ENCODE assay signal across 8 mouse cellular contexts in genomic region chr8:58146961-58147360, GRCm38 (mm10).
DNase-seq lines count a peak whose midpoint lies in the region; ATAC-seq and TF ChIP-seq lines count a peak whose summit lies in the region.

No protein-coding gene starts in this region.

- H3K4me3 ChIP-seq in kidney, adult 2 months (ENCODE audit: insufficient read depth, low read depth, low read length) = no peak overlapping the region
- H3K4me3 ChIP-seq in kidney, embryonic 14.5 days (ENCODE audit: low read length) = no peak overlapping the region

- no peak overlapping the region for H3K9ac ChIP-seq in kidney, embryonic 14.5 days (ENCODE audit: low read depth, low read length)

- H3K4me2 ChIP-seq in kidney, embryonic 14.5 days (replicated peaks; ENCODE audit: low read depth, low read length) = no peak overlapping the region

- 0% methylated on average over 1 of the region's 1 CpGs for WGBS in kidney, adult 2 months
- WGBS in kidney, embryonic 14.5 days = 33% methylated on average over 1 of the region's 1 CpGs

- no peak for ATAC-seq in kidney, embryonic 14.5 days (ENCODE audit: low FRiP score, low TSS enrichment)

- no peak for TF ChIP-seq POLR2A in kidney, adult 2 months (IDR thresholded peaks at IDR 0.05; ENCODE audit: low read depth, low read length)

- TF ChIP-seq CTCF in kidney, adult 2 months (conservative IDR thresholded peaks at IDR 0.05; ENCODE audit: insufficient read depth, insufficient read length, low read depth, low read length) = no peak

- H3K36me3 ChIP-seq in kidney, adult 2 months (ENCODE audit: control insufficient read depth, insufficient read depth, low read length) = no peaks in the 10 kb centered on the region
- no peaks in the 10 kb centered on the region for H3K36me3 ChIP-seq in kidney, embryonic 14.5 days (ENCODE audit: control insufficient read depth, insufficient read depth, low read length)

- no peaks in the 10 kb centered on the region for H3K9me3 ChIP-seq in kidney, embryonic 14.5 days (ENCODE audit: control insufficient read depth, low read length)

- no peaks in the 10 kb centered on the region for H3K4me1 ChIP-seq in kidney, adult 2 months (ENCODE audit: control insufficient read depth, insufficient read depth, low read length)
- no peaks in the 10 kb centered on the region for H3K4me1 ChIP-seq in kidney, embryonic 14.5 days (ENCODE audit: control insufficient read depth, insufficient read depth, low read length)

- no peaks in the 10 kb centered on the region for H3K27me3 ChIP-seq in kidney, adult 2 months (replicated peaks; ENCODE audit: control insufficient read depth, insufficient read depth, low read length)
- H3K27me3 ChIP-seq in kidney, embryonic 14.5 days (ENCODE audit: control insufficient read depth, insufficient read depth, low read length) = no peaks in the 10 kb centered on the region

- H3K27ac ChIP-seq in kidney, adult 2 months (ENCODE audit: insufficient read depth, low read depth, low read length) = no peak overlapping the region
- no peak overlapping the region for H3K27ac ChIP-seq in kidney, embryonic 14.5 days (ENCODE audit: low read depth, low read length)

- peak; percentile 26 for DNase-seq in kidney, adult 2 months
- DNase-seq in Muller cell, postnatal 12 days (ENCODE audit: inconsistent ontology term) = peak; percentile 17
- DNase-seq in cerebellum, adult 9-10 months = peak; percentile 66
- peak; percentile 31 to 75 for DNase-seq in frontal cortex, postnatal 36 days (ENCODE audit: low spot score in 2 of 2)
- peak; percentile 10 to 29 for DNase-seq in layer of hippocampus, postnatal 36 days
- DNase-seq in right cerebral cortex, adult 18-20 months = peak; percentile 35
- DNase-seq in spleen, postnatal 14 days (ENCODE audit: low spot score in 2 of 2) = no peak

Comparison
In these comparisons a context has a peak if more than half of its experiments do, and no peak if none do; other contexts are left out.
1. DNase-seq: peak in kidney, adult 2 months (single experiment), Muller cell, postnatal 12 days (single experiment), cerebellum, adult 9-10 months (single experiment), frontal cortex, postnatal 36 days (2 of 2), layer of hippocampus, postnatal 36 days (2 of 2) and right cerebral cortex, adult 18-20 months (single experiment); none in spleen, postnatal 14 days (0 of 2).